Mouse (Mus musculus): ENCODE results near the gene Trmt10c. TPM values are rescaled to one million over a fixed set of nuclear protein-coding genes. Genes with fewer than 3 reads are reported as not detected.

The Trmt10c gene
- polyA plus RNA-seq, 1 experiment = 1.7 TPM

GRCm38 (mm10) chr16:56038090-56038489 lies 471 bp upstream of the Trmt10c start:
- 21% methylated on average over 8 of the region's 8 CpGs for WGBS
- peaks cover 9% of the 10 kb centered on the region for H3K36me3 ChIP-seq (ENCODE audit: control insufficient read depth, insufficient read depth, low read length)
- H3K4me3 ChIP-seq (ENCODE audit: low read depth, low read length) = peak overlapping the region; percentile 87
- TF ChIP-seq CTCF (IDR thresholded peaks at IDR 0.05; ENCODE audit: extremely low read depth, insufficient read length, insufficient replicate concordance, low read depth, low read length) (no peak), POLR2A (IDR thresholded peaks at IDR 0.05; ENCODE audit: low read depth, low read length) (no peak)
- H3K27ac ChIP-seq (ENCODE audit: insufficient read depth, low read depth, low read length) = peak overlapping the region; percentile 88
- H3K27me3 ChIP-seq (ENCODE audit: control insufficient read depth, insufficient read depth, low read length) = no peaks in the 10 kb centered on the region
- H3K4me1 ChIP-seq (ENCODE audit: control insufficient read depth, insufficient read depth, insufficient read length, low read length) = peaks cover 3% of the 10 kb centered on the region; the same call in 1 of the 2 replicates

DNA sequence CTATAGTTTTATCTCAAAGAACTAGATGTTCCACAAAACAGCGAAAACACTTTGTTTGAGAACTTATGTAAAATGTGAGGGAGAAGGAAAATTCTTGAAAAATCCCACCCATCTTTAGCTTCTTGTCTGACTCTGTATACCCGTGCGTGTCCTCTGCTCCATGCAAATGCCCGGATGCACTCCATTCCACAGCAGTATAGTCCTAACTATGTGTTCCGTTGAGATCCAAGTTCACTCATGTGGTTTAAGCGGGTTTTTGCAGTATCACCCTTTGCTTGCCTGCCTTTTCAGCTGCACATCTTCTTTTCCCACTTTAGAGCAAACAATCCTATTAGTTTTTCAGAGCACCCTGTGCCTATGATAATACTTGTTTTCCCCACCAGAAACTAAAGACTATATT lies 1.1 kb downstream of the Trmt10c start:
- Histone ChIP-seq H3K27ac (ENCODE audit: insufficient read depth, low read depth, low read length) (no peak overlapping the region), H3K4me1 (ENCODE audit: control insufficient read depth, insufficient read depth, insufficient read length, low read length) (peaks cover 3% of the 10 kb centered on the region; the same call in 1 of the 2 replicates), H3K4me3 (ENCODE audit: low read depth, low read length) (no peak overlapping the region; the same call in 1 of the 2 replicates), H3K27me3 (ENCODE audit: control insufficient read depth, insufficient read depth, low read length) (no peaks in the 10 kb centered on the region), H3K36me3 (ENCODE audit: control insufficient read depth, insufficient read depth, low read length) (peaks cover 10% of the 10 kb centered on the region)
- TF ChIP-seq POLR2A (IDR thresholded peaks at IDR 0.05; ENCODE audit: low read depth, low read length) = no peak
- TF ChIP-seq CTCF (IDR thresholded peaks at IDR 0.05; ENCODE audit: extremely low read depth, insufficient read length, insufficient replicate concordance, low read depth, low read length) = no peak
- 21% methylated on average over 6 of the region's 6 CpGs for WGBS

DNA sequence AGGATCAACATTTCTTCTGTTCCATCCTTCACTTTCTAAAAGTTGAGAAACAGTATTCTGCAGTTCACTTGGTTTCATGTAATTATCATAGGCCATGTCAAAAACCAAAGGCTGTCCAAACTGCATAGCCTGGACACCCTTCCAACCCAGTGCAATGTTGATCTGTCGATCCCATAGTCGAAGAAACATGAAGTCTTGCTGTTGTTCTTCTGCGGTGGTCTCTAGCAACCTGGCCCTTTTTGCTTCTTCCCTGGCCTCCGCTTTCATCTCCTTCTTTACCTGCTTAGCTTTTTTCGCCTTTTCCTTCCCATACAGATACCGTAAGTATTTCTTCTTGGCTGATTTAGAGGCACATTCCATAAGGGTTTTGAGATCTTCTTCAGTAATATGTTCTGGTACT lies 3.1 kb downstream of the Trmt10c start:
- TF ChIP-seq POLR2A (IDR thresholded peaks at IDR 0.05; ENCODE audit: low read depth, low read length) (no peak), CTCF (IDR thresholded peaks at IDR 0.05; ENCODE audit: extremely low read depth, insufficient read length, insufficient replicate concordance, low read depth, low read length) (no peak)
- Histone ChIP-seq H3K4me1 (ENCODE audit: control insufficient read depth, insufficient read depth, insufficient read length, low read length) (peaks cover 3% of the 10 kb centered on the region; the same call in 1 of the 2 replicates), H3K36me3 (ENCODE audit: control insufficient read depth, insufficient read depth, low read length) (peaks cover 10% of the 10 kb centered on the region), H3K4me3 (ENCODE audit: low read depth, low read length) (no peak overlapping the region), H3K27ac (ENCODE audit: insufficient read depth, low read depth, low read length) (no peak overlapping the region), H3K27me3 (ENCODE audit: control insufficient read depth, insufficient read depth, low read length) (no peaks in the 10 kb centered on the region)
- 93% methylated on average over 6 of the region's 6 CpGs for WGBS

DNA sequence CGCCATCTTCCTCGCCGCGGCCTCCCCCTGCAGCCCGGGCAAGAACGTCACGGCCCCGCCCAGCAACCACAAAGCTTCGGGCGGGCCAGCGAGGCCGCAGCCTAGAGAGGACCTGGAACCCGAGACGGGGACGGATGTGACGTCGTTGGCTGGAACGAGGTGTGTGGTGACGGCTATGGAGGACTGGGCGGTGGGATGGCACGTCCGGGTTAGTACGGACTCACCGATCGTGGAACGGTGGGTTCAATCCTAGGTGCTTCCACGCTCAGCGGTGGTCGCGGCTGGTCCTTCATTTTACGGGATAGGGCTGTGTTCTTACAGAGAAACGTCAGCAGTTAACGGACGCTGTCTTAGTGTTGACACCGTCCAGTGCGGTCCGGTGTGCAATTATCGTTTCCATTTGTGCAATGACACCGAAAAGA lies 7.9 kb downstream of the Trmt10c start, which contains the start of gene Pcnp:
Pcnp (minus strand) TSS at position 79 of the 422 bp plus-strand sequence.
- peak within 1 kb of the TSS; percentile 70 for H3K4me3 ChIP-seq (ENCODE audit: low read depth, low read length)
- H3K4me1 ChIP-seq (ENCODE audit: control insufficient read depth, insufficient read depth, insufficient read length, low read length) = peaks cover 5% of the 10 kb centered on the region; the same call in 1 of the 2 replicates
- under 1% methylated on average over 39 of the region's 39 CpGs for WGBS
- H3K36me3 ChIP-seq (ENCODE audit: control insufficient read depth, insufficient read depth, low read length) = peaks cover 14% of the 10 kb centered on the region
- no peak for TF ChIP-seq CTCF (IDR thresholded peaks at IDR 0.05; ENCODE audit: extremely low read depth, insufficient read length, insufficient replicate concordance, low read depth, low read length)
- peak; percentile 73 for TF ChIP-seq POLR2A (IDR thresholded peaks at IDR 0.05; ENCODE audit: low read depth, low read length)
- H3K27me3 ChIP-seq (ENCODE audit: control insufficient read depth, insufficient read depth, low read length) = no peaks in the 10 kb centered on the region
- H3K27ac ChIP-seq (ENCODE audit: insufficient read depth, low read depth, low read length) = peak within 1 kb of the TSS; percentile 83

- WGBS = under 1% methylated on average over 62 of the region's 62 CpGs
- H3K4me1 ChIP-seq (ENCODE audit: control insufficient read depth, insufficient read depth, insufficient read length, low read length) = peaks cover 5% of the 10 kb centered on the region; the same call in 1 of the 2 replicates
- no peaks in the 10 kb centered on the region for H3K27me3 ChIP-seq (ENCODE audit: control insufficient read depth, insufficient read depth, low read length)
- H3K36me3 ChIP-seq (ENCODE audit: control insufficient read depth, insufficient read depth, low read length) = peaks cover 9% of the 10 kb centered on the region
- TF ChIP-seq POLR2A (IDR thresholded peaks at IDR 0.05; ENCODE audit: low read depth, low read length) (no peak), CTCF (IDR thresholded peaks at IDR 0.05; ENCODE audit: extremely low read depth, insufficient read length, insufficient replicate concordance, low read depth, low read length) (no peak)
- peak overlapping the region; percentile 63 for H3K27ac ChIP-seq (ENCODE audit: insufficient read depth, low read depth, low read length)
- H3K4me3 ChIP-seq (ENCODE audit: low read depth, low read length) = peak overlapping the region; percentile 70
Measured at GRCm38 (mm10) chr16:56028722-56029551, 8.7 kb downstream of the Trmt10c start.

- peaks cover 5% of the 10 kb centered on the region; the same call in 1 of the 2 replicates for H3K4me1 ChIP-seq (ENCODE audit: control insufficient read depth, insufficient read depth, insufficient read length, low read length)
- H3K4me3 ChIP-seq (ENCODE audit: low read depth, low read length) = peak overlapping the region; percentile 24; the same call in 1 of the 2 replicates
- no peak overlapping the region for H3K27ac ChIP-seq (ENCODE audit: insufficient read depth, low read depth, low read length)
- 12% methylated on average over 12 of the region's 12 CpGs for WGBS
- TF ChIP-seq POLR2A (IDR thresholded peaks at IDR 0.05; ENCODE audit: low read depth, low read length) (no peak), CTCF (IDR thresholded peaks at IDR 0.05; ENCODE audit: extremely low read depth, insufficient read length, insufficient replicate concordance, low read depth, low read length) (no peak)
- no peaks in the 10 kb centered on the region for H3K27me3 ChIP-seq (ENCODE audit: control insufficient read depth, insufficient read depth, low read length)
- H3K36me3 ChIP-seq (ENCODE audit: control insufficient read depth, insufficient read depth, low read length) = peaks cover 8% of the 10 kb centered on the region; the same call in 1 of the 2 replicates
Measured at GRCm38 (mm10) chr16:56027854-56028629, 9.6 kb downstream of the Trmt10c start.

Data from small intestine, adult 2 months (tissue).